Mouse (Mus musculus) adipose tissue, adult 10 weeks (tissue): ENCODE results near the gene Ccpg1. TPM values are rescaled to one million over a fixed set of nuclear protein-coding genes. Genes with fewer than 3 reads are reported as not detected.

ENCODE experiments used
- polyA plus RNA-seq: library from polyadenylated mRNA; stranded (reverse); fragments of 350-450 nt; fragmentation: Illumina TruSeq; extraction: RNeasy Lipid Tissue Mini Kit (QIAGEN cat#74804); gene quantifications from one replicate; pipeline ENCODE4 v1.2.3, GENCODE M21; 2014; ENCODE audit warnings: low read depth, low replicate concordance

Gene Ccpg1
- 89.7 TPM for polyA plus RNA-seq

DNA sequence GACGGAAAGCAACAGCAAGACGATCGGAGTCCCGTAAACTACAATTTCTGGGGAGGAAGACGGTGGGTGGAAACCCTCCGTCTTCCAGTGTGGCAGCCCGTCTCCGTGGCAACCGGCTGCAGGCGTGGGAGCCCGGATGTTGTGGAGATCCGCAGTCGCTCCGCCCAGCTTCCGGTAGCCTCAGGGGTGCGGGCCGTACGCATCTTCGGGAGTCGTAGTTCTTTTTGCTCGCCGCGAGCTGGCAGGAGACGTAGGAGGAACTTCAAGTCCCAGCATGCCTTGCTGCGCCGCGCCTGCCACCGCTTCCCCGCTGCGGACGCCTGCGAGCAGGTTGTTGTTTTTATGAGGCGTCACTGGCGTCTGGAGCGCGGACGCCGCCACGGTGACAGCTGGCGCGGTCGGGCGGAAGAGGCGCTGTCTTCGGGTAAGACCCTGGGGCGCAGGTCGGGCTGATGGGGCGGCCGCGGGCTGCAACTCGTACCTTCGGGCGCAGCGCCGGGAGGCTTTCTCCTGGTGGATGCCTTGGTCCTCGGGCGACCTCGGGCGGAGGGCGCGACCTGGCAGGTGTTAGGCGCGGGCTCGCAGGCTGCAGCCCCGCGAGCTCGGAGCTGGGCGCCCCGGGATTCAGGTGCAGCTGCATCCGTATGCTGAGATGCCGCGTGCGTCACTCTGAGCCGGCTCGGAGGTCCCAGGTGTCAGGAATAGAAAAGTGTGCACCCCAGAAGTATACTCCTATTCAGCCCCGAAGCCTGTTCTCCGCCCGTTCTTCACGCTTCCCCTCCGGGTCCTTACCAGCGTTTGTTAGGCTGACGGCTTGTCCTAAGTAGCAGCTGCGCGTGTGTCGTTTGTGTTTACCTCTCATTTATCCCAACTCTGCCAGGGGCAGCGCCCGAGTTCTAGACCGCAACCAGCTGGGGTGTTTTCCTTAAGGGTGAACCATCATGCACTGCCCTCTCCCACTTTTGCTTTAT is at the start of gene Ccpg1, which contains the start of gene Ccpg1os:
Gene Ccpg1 (plus strand): TSS at position 180 of the 971 bp plus-strand sequence.
Gene Ccpg1os (minus strand): TSS at position 133 of the 971 bp plus-strand sequence.

GRCm38 (mm10) chr9:72958521-72959450 is 26.4 kb upstream of the Ccpg1 start, which contains the start of the genes Dyx1c1 and Gm44503:
Gene Dyx1c1, plus strand, starts transcription at chr9:72958785.
Gene Gm44503, plus strand, starts transcription at chr9:72958852.

GRCm38 (mm10) chr9:73040080-73040479 is 54.9 kb downstream of the Ccpg1 start, which contains the start of gene Pigb:
Gene Pigb, minus strand, starts transcription at chr9:73040378.

DNA sequence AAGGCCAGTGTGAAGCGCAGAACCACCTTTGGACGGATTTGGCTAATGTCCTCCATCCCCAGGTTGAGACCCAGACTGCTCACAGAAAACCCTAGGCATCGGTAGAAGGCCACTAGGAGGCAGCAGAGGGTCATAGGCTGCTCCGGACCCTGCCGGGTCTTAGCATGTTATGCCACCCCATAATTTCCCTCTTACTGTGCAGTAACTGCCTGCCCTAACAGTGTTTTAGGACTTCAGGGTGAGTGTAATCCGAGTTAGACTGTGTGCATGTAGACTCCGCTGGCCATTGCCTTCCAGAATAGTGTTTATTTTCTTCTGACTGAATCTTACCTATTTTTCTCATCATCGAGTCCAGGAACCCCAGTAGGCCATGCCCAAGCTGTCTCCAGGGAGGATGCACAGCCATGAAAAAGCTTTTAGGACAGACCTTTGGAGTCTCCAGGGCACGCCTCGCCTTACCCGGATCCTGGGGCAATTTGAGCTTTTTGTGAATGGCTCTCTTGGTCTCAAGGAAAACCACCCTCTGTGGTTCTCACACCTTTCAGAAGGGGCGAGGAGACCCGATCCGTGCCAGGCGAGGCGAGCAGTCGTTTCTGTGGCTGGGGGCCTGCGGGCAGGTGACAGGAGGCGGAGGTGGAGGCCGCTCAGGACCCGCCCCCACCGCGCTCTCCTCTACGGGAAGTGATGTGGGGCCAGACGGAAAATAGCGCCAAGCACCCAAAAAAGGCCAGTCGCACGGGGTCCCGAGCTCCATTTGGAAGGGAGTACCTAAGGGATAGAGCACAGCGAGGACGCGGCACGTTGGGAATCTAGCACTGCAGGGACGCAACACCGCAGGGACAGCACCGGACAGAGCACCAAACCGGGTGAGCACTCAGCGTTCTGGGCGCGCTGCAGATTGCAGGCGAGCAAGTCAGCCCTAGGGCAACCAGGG is 59.2 kb downstream of the Ccpg1 start, which contains the start of gene Rab27a:
Gene Rab27a (plus strand): TSS at position 709 of the 934 bp plus-strand sequence.

Other genes starting within 250 kb of the Ccpg1 start
- 0.31 TPM for gene Prtg, start 178.6 kb upstream of the Ccpg1 start, polyA plus RNA-seq
- 1.7 TPM for gene Pygo1, start 59.8 kb upstream of the Ccpg1 start, polyA plus RNA-seq
- gene Dyx1c1, start 26.6 kb upstream of the Ccpg1 start, polyA plus RNA-seq: 3.8 TPM
- gene Gm44503, start 26.6 kb upstream of the Ccpg1 start, polyA plus RNA-seq: not detected
- gene Ccpg1os, start within 50 bp of the Ccpg1 start, polyA plus RNA-seq: 40.9 TPM
- 11.1 TPM for gene Pigb, start 54.9 kb downstream of the Ccpg1 start, polyA plus RNA-seq
- 3.4 TPM for gene Rab27a, start 59.4 kb downstream of the Ccpg1 start, polyA plus RNA-seq
- not detected for gene Khdc3, start 116.4 kb downstream of the Ccpg1 start, polyA plus RNA-seq
- not detected for gene Gm20509, start 117.0 kb downstream of the Ccpg1 start, polyA plus RNA-seq
- 30.6 TPM for gene Rsl24d1, start 128.0 kb downstream of the Ccpg1 start, polyA plus RNA-seq